In genomic region chr9:51914481-51915120, GRCm38 (mm10) we compare ENCODE assay signal across 19 mouse cellular contexts. TPM values are rescaled to one million over a fixed set of nuclear protein-coding genes. Genes with fewer than 3 reads are reported as not detected.
A peak's percentile ranks its signal among the peaks of the same experiment; 100 is the strongest.
DNase-seq lines count a peak whose midpoint lies in the region; ATAC-seq lines count a peak whose summit lies in the region.
"Had no signal": no experiment of that assay in that cellular context is flagged by ENCODE, and none has a peak within 500 bp of the region (broad histone marks: within the 10 kb centered on the region; RNA-seq: fewer than 3 reads in every experiment).

No protein-coding gene starts in this region.

- no peak for ATAC-seq in midbrain, embryonic 11.5 days (ENCODE audit: low FRiP score)
- no peak for ATAC-seq in midbrain, embryonic 14.5 days (ENCODE audit: low FRiP score, low TSS enrichment)
- ATAC-seq: forebrain, embryonic 15.5 days; intestine, embryonic 15.5 days; liver, postnatal 0 days had no signal

- no peaks in the 10 kb centered on the region for H3K36me3 ChIP-seq in midbrain, embryonic 11.5 days (ENCODE audit: control insufficient read depth, insufficient read depth, low read length)
- H3K36me3 ChIP-seq in midbrain, embryonic 14.5 days (ENCODE audit: control insufficient read depth, insufficient read depth, low read length) = no peaks in the 10 kb centered on the region
- H3K36me3 ChIP-seq: forebrain, embryonic 15.5 days; intestine, embryonic 15.5 days; midbrain, embryonic 12.5 days had no signal

- no peak overlapping the region for H3K4me3 ChIP-seq in midbrain, embryonic 11.5 days (ENCODE audit: low read depth, low read length)
- no peak overlapping the region for H3K4me3 ChIP-seq in midbrain, embryonic 14.5 days (replicated peaks; ENCODE audit: low read depth, low read length)
- H3K4me3 ChIP-seq: forebrain, embryonic 15.5 days; intestine, embryonic 15.5 days; midbrain, embryonic 12.5 days; myocyte had no signal

- DNase-seq in gastrocnemius, adult 18-20 months (ENCODE audit: low spot score) = peak; percentile 32
- DNase-seq in gastrocnemius, postnatal 10 days = no peak
- peak; percentile 44 for DNase-seq in midbrain, embryonic 11.5 days (ENCODE audit: low spot score, missing footprints)
- no peak for DNase-seq in midbrain, embryonic 14.5 days
- peak; percentile 77 for DNase-seq in adrenal gland, adult 2 months
- peak; percentile 29 for DNase-seq in gastrocnemius, postnatal 25 days
- DNase-seq in left cerebral cortex, adult 18-20 months (ENCODE audit: low spot score in 2 of 2) = no peak
- no peak for DNase-seq in lung, postnatal 10 days
- DNase-seq: cerebellum, postnatal 14 days; liver; liver, postnatal 0 days; lung, postnatal 4 days; thymus, postnatal 36 days had no signal

- no peak overlapping the region for H3K27ac ChIP-seq in midbrain, embryonic 11.5 days (ENCODE audit: low read depth, low read length)
- H3K27ac ChIP-seq in midbrain, embryonic 14.5 days (replicated peaks; ENCODE audit: low read depth, low read length) = no peak overlapping the region
- H3K27ac ChIP-seq: forebrain, embryonic 15.5 days; hindbrain, embryonic 14.5 days; intestine, embryonic 15.5 days; midbrain, embryonic 12.5 days had no signal

- no peak overlapping the region for H3K9ac ChIP-seq in midbrain, embryonic 11.5 days (ENCODE audit: low read length)
- H3K9ac ChIP-seq in midbrain, embryonic 14.5 days (replicated peaks; ENCODE audit: low read length) = no peak overlapping the region
- H3K9ac ChIP-seq: forebrain, embryonic 15.5 days; hindbrain, embryonic 14.5 days; intestine, embryonic 15.5 days; liver, postnatal 0 days; midbrain, embryonic 12.5 days had no signal

- H3K4me2 ChIP-seq in midbrain, embryonic 11.5 days = no peak overlapping the region
- H3K4me2 ChIP-seq in midbrain, embryonic 14.5 days (ENCODE audit: low read length) = no peak overlapping the region
- H3K4me2 ChIP-seq: forebrain, embryonic 15.5 days; hindbrain, embryonic 14.5 days; intestine, embryonic 15.5 days; midbrain, embryonic 12.5 days had no signal

- no peaks in the 10 kb centered on the region for H3K9me3 ChIP-seq in midbrain, embryonic 11.5 days (ENCODE audit: control insufficient read depth, low read length)
- H3K9me3 ChIP-seq in midbrain, embryonic 14.5 days (ENCODE audit: control insufficient read depth, low read length) = no peaks in the 10 kb centered on the region
- H3K9me3 ChIP-seq: forebrain, embryonic 15.5 days; intestine, embryonic 15.5 days; midbrain, embryonic 12.5 days had no signal

- 79% methylated on average over 15 of the region's 15 CpGs for WGBS in midbrain, embryonic 11.5 days
- 74% methylated on average over 15 of the region's 15 CpGs for WGBS in midbrain, embryonic 14.5 days

- no peaks in the 10 kb centered on the region for H3K4me1 ChIP-seq in midbrain, embryonic 11.5 days (ENCODE audit: control insufficient read depth, insufficient read depth, low read length)
- no peaks in the 10 kb centered on the region for H3K4me1 ChIP-seq in midbrain, embryonic 14.5 days (ENCODE audit: control insufficient read depth, insufficient read depth, low read length)
- H3K4me1 ChIP-seq: forebrain, embryonic 15.5 days; intestine, embryonic 15.5 days; midbrain, embryonic 12.5 days had no signal

- no peaks in the 10 kb centered on the region for H3K27me3 ChIP-seq in midbrain, embryonic 11.5 days (ENCODE audit: control insufficient read depth, insufficient read depth, low read length)
- H3K27me3 ChIP-seq in midbrain, embryonic 14.5 days (ENCODE audit: control insufficient read depth, insufficient read depth, low read length) = no peaks in the 10 kb centered on the region
- H3K27me3 ChIP-seq: CH12.LX; forebrain, embryonic 15.5 days; intestine, embryonic 15.5 days; midbrain, embryonic 12.5 days had no signal

RNA-seq across cellular contexts. Expression of gene Fdx1, which starts 48.8 kb away (rescaled TPM):
- total RNA-seq in gastrocnemius, adult 18-20 months (2021) = 10 to 100 TPM; 34.0 to 49.2 TPM
- total RNA-seq in gastrocnemius, postnatal 10 days (2021) = 10 to 100 TPM; 36.9 to 43.0 TPM
- polyA plus RNA-seq in midbrain, embryonic 11.5 days (2014; fragmentation: Nextera tagmentation; extraction: Ambion mirVana) = 46.7 and 51.6 TPM in 2 replicates
- polyA plus RNA-seq in midbrain, embryonic 14.5 days (2014; fragmentation: Nextera tagmentation; extraction: Ambion mirVana) = 43.0 and 48.9 TPM in 2 replicates
- 1,000 to 10,000 TPM; 1,986 to 2,305 TPM for total RNA-seq in adrenal gland, adult 2 months (2021)
- polyA plus RNA-seq in adrenal gland, adult 2 months (2012; rRNA removed) = 10,930 and 16,655 TPM in 2 replicates
- 10 to 100 TPM; 42.1 to 48.2 TPM for total RNA-seq in gastrocnemius, postnatal 25 days (2021)
- total RNA-seq in left cerebral cortex, adult 18-20 months (2021) = 10 to 100 TPM; 19.3 to 20.2 TPM

Comparison
In these comparisons a context has a peak if more than half of its experiments do, and no peak if none do; other contexts are left out.
1. DNase-seq: peak in gastrocnemius, adult 18-20 months (single experiment), midbrain, embryonic 11.5 days (single experiment), adrenal gland, adult 2 months (single experiment) and gastrocnemius, postnatal 25 days (single experiment); none in gastrocnemius, postnatal 10 days (single experiment), midbrain, embryonic 14.5 days (single experiment), left cerebral cortex, adult 18-20 months (0 of 2) and lung, postnatal 10 days (single experiment).
2. RNA of gene Fdx1, which starts 48.8 kb away (total RNA-seq): 1,986 to 2,305 TPM in adrenal gland, adult 2 months; 34.0 to 49.2 TPM in gastrocnemius, adult 18-20 months, 42.1 to 48.2 TPM in gastrocnemius, postnatal 25 days, 36.9 to 43.0 TPM in gastrocnemius, postnatal 10 days and 19.3 to 20.2 TPM in left cerebral cortex, adult 18-20 months; every median in the first group is over 10 times any median in the second.